Mouse (Mus musculus): ENCODE data around the gene Lin28a. TPM values are rescaled to one million over a fixed set of nuclear protein-coding genes. Genes with fewer than 3 reads are reported as not detected.

Gene Lin28a
- polyA plus RNA-seq, 1 experiment from 2014 or later: not detected

- H3K4me3 ChIP-seq (ENCODE audit: low read depth, low read length): no peak overlapping the region
- TF ChIP-seq CTCF (IDR thresholded peaks at IDR 0.05; ENCODE audit: low read depth): no peak
- no peaks in the 10 kb centered on the region for H3K27me3 ChIP-seq (replicated peaks; ENCODE audit: control insufficient read depth, insufficient read depth, low read length)
- no peaks in the 10 kb centered on the region for H3K9me3 ChIP-seq (ENCODE audit: control insufficient read depth)
- 0 out of 2 replicates have a peak, but pooled peaks have one; percentile 34 for ATAC-seq
- H3K27ac ChIP-seq (ENCODE audit: low read depth, low read length): no peak overlapping the region
- H3K4me2 ChIP-seq (replicated peaks; ENCODE audit: low read depth): no peak overlapping the region
- H3K9ac ChIP-seq (ENCODE audit: low read depth, low read length): no peak overlapping the region
- H3K4me1 ChIP-seq (replicated peaks; ENCODE audit: control insufficient read depth, insufficient read depth, low read length): no peaks in the 10 kb centered on the region
- WGBS: 64% methylated on average over 5 of the region's 5 CpGs
- no peaks in the 10 kb centered on the region for H3K36me3 ChIP-seq (ENCODE audit: control insufficient read depth, insufficient read depth)
These were observed 33.3 kb upstream of the Lin28a start for GRCm38 (mm10) chr4:134051912-134052311.

GRCm38 (mm10) chr4:134047648-134048047, 29.0 kb upstream of the Lin28a start:
- Histone ChIP-seq H3K4me3 (ENCODE audit: low read depth, low read length) (no peak overlapping the region), H3K9ac (ENCODE audit: low read depth, low read length) (no peak overlapping the region), H3K27ac (ENCODE audit: low read depth, low read length) (no peak overlapping the region), H3K9me3 (ENCODE audit: control insufficient read depth) (no peaks in the 10 kb centered on the region), H3K27me3 (replicated peaks; ENCODE audit: control insufficient read depth, insufficient read depth, low read length) (no peaks in the 10 kb centered on the region), H3K4me2 (replicated peaks; ENCODE audit: low read depth) (no peak overlapping the region), H3K36me3 (ENCODE audit: control insufficient read depth, insufficient read depth) (no peaks in the 10 kb centered on the region), H3K4me1 (replicated peaks; ENCODE audit: control insufficient read depth, insufficient read depth, low read length) (no peaks in the 10 kb centered on the region)
- ATAC-seq: no peak
- TF ChIP-seq CTCF (IDR thresholded peaks at IDR 0.05; ENCODE audit: low read depth): no peak
- WGBS: 72% methylated on average over 5 of the region's 5 CpGs

GRCm38 (mm10) chr4:134043041-134043440, 24.4 kb upstream of the Lin28a start:
- Histone ChIP-seq H3K4me1 (replicated peaks; ENCODE audit: control insufficient read depth, insufficient read depth, low read length) (no peaks in the 10 kb centered on the region), H3K9me3 (ENCODE audit: control insufficient read depth) (no peaks in the 10 kb centered on the region), H3K27me3 (replicated peaks; ENCODE audit: control insufficient read depth, insufficient read depth, low read length) (no peaks in the 10 kb centered on the region), H3K4me2 (replicated peaks; ENCODE audit: low read depth) (no peak overlapping the region), H3K27ac (ENCODE audit: low read depth, low read length) (no peak overlapping the region), H3K36me3 (ENCODE audit: control insufficient read depth, insufficient read depth) (no peaks in the 10 kb centered on the region), H3K4me3 (ENCODE audit: low read depth, low read length) (no peak overlapping the region), H3K9ac (ENCODE audit: low read depth, low read length) (no peak overlapping the region)
- WGBS: 58% methylated on average over 2 of the region's 2 CpGs
- no peak for TF ChIP-seq CTCF (IDR thresholded peaks at IDR 0.05; ENCODE audit: low read depth)
- ATAC-seq: no peak

GRCm38 (mm10) chr4:134041317-134042123, 22.9 kb upstream of the Lin28a start:
- Histone ChIP-seq H3K4me1 (replicated peaks; ENCODE audit: control insufficient read depth, insufficient read depth, low read length) (no peaks in the 10 kb centered on the region), H3K4me2 (replicated peaks; ENCODE audit: low read depth) (no peak overlapping the region), H3K36me3 (ENCODE audit: control insufficient read depth, insufficient read depth) (no peaks in the 10 kb centered on the region), H3K4me3 (ENCODE audit: low read depth, low read length) (no peak overlapping the region), H3K9me3 (ENCODE audit: control insufficient read depth) (no peaks in the 10 kb centered on the region), H3K27me3 (replicated peaks; ENCODE audit: control insufficient read depth, insufficient read depth, low read length) (no peaks in the 10 kb centered on the region), H3K9ac (ENCODE audit: low read depth, low read length) (no peak overlapping the region), H3K27ac (ENCODE audit: low read depth, low read length) (no peak overlapping the region)
- ATAC-seq: 0 out of 2 replicates have a peak, but pooled peaks have one; percentile 16
- WGBS: 43% methylated on average over 9 of the region's 9 CpGs
- no peak for TF ChIP-seq CTCF (IDR thresholded peaks at IDR 0.05; ENCODE audit: low read depth)

- H3K4me2 ChIP-seq (replicated peaks; ENCODE audit: low read depth): no peak overlapping the region
- no peaks in the 10 kb centered on the region for H3K9me3 ChIP-seq (ENCODE audit: control insufficient read depth)
- peak; percentile 98 for TF ChIP-seq CTCF (IDR thresholded peaks at IDR 0.05; ENCODE audit: low read depth)
- no peaks in the 10 kb centered on the region for H3K4me1 ChIP-seq (replicated peaks; ENCODE audit: control insufficient read depth, insufficient read depth, low read length)
- H3K9ac ChIP-seq (ENCODE audit: low read depth, low read length): no peak overlapping the region
- 5% methylated on average over 16 of the region's 16 CpGs for WGBS
- H3K27me3 ChIP-seq (replicated peaks; ENCODE audit: control insufficient read depth, insufficient read depth, low read length): no peaks in the 10 kb centered on the region
- no peak overlapping the region for H3K27ac ChIP-seq (ENCODE audit: low read depth, low read length)
- ATAC-seq: peak; percentile 61
- H3K4me3 ChIP-seq (ENCODE audit: low read depth, low read length): no peak overlapping the region
- no peaks in the 10 kb centered on the region for H3K36me3 ChIP-seq (ENCODE audit: control insufficient read depth, insufficient read depth)
These were observed 17.3 kb upstream of the Lin28a start for GRCm38 (mm10) chr4:134035953-134036352.

- ATAC-seq: no peak
- H3K9me3 ChIP-seq (ENCODE audit: control insufficient read depth): peaks cover 3% of the 10 kb centered on the region; the same call in 1 of the 2 replicates
- no peak overlapping the region for H3K27ac ChIP-seq (ENCODE audit: low read depth, low read length)
- H3K4me1 ChIP-seq (replicated peaks; ENCODE audit: control insufficient read depth, insufficient read depth, low read length): no peaks in the 10 kb centered on the region
- H3K4me2 ChIP-seq (replicated peaks; ENCODE audit: low read depth): no peak overlapping the region
- no peak overlapping the region for H3K4me3 ChIP-seq (ENCODE audit: low read depth, low read length)
- WGBS: 60% methylated on average over 9 of the region's 9 CpGs
- no peak for TF ChIP-seq CTCF (IDR thresholded peaks at IDR 0.05; ENCODE audit: low read depth)
- H3K27me3 ChIP-seq (replicated peaks; ENCODE audit: control insufficient read depth, insufficient read depth, low read length): no peaks in the 10 kb centered on the region
- no peak overlapping the region for H3K9ac ChIP-seq (ENCODE audit: low read depth, low read length)
- no peaks in the 10 kb centered on the region for H3K36me3 ChIP-seq (ENCODE audit: control insufficient read depth, insufficient read depth)
These were observed 7.2 kb upstream of the Lin28a start for GRCm38 (mm10) chr4:134025802-134026201.
